ENCODE assay signal across 14 mouse cellular contexts in genomic region chr5:123989941-123990885, GRCm38 (mm10). TPM values are rescaled to one million over a fixed set of nuclear protein-coding genes. Genes with fewer than 3 reads are reported as not detected.
DNase-seq lines count a peak whose midpoint lies in the region; ATAC-seq lines count a peak whose summit lies in the region.
"Had no signal": no experiment of that assay in that cellular context is flagged by ENCODE, and none has a peak within 500 bp of the region (broad histone marks: within the 10 kb centered on the region; RNA-seq: fewer than 3 reads in every experiment).

No protein-coding gene starts in this region.

- 0 out of 2 replicates have a peak, but pooled peaks cover 4% of the 10 kb centered on the region for H3K27me3 ChIP-seq in midbrain, embryonic 10.5 days (ENCODE audit: low read depth, poor library complexity, severe bottlenecking)
- no peaks in the 10 kb centered on the region for H3K27me3 ChIP-seq in midbrain, embryonic 16.5 days (ENCODE audit: control insufficient read depth, insufficient read depth, low read depth, low read length)
- H3K27me3 ChIP-seq in hindbrain, embryonic 13.5 days = peaks cover 72% of the 10 kb centered on the region
- no peaks in the 10 kb centered on the region for H3K27me3 ChIP-seq in neural tube, embryonic 14.5 days (ENCODE audit: control insufficient read depth, insufficient read depth, low read length)
- H3K27me3 ChIP-seq: stomach, embryonic 15.5 days had no signal

- H3K9ac ChIP-seq in midbrain, embryonic 16.5 days (ENCODE audit: low read depth, low read length) = no peak overlapping the region
- H3K9ac ChIP-seq in hindbrain, embryonic 13.5 days = peak overlapping the region; percentile 36
- H3K9ac ChIP-seq in neural tube, embryonic 14.5 days (replicated peaks; ENCODE audit: low read depth, low read length) = no peak overlapping the region
- H3K9ac ChIP-seq: liver, embryonic 14.5 days; stomach, embryonic 15.5 days had no signal

- peaks cover 37% of the 10 kb centered on the region for H3K4me1 ChIP-seq in midbrain, embryonic 10.5 days
- H3K4me1 ChIP-seq in midbrain, embryonic 16.5 days (ENCODE audit: control insufficient read depth, insufficient read depth, low read length) = no peaks in the 10 kb centered on the region; the same call in 1 of the 2 replicates
- peaks cover 54% of the 10 kb centered on the region for H3K4me1 ChIP-seq in hindbrain, embryonic 13.5 days (replicated peaks)
- peaks cover 5% of the 10 kb centered on the region; the same call in 1 of the 2 replicates for H3K4me1 ChIP-seq in neural tube, embryonic 14.5 days (ENCODE audit: control insufficient read depth, insufficient read depth, low read length)

- no peak overlapping the region for H3K4me2 ChIP-seq in midbrain, embryonic 16.5 days (ENCODE audit: low read length)
- H3K4me2 ChIP-seq in hindbrain, embryonic 13.5 days = no peak overlapping the region
- no peak overlapping the region for H3K4me2 ChIP-seq in neural tube, embryonic 14.5 days (ENCODE audit: low read depth, low read length)
- H3K4me2 ChIP-seq: stomach, embryonic 15.5 days had no signal

- peak overlapping the region; percentile 42; the same call in 1 of the 2 replicates for H3K27ac ChIP-seq in midbrain, embryonic 10.5 days (replicated peaks)
- no peak overlapping the region for H3K27ac ChIP-seq in midbrain, embryonic 16.5 days (ENCODE audit: low read length)
- 0 out of 2 replicates have a peak overlapping the region, but pooled peaks have one; percentile 35 for H3K27ac ChIP-seq in hindbrain, embryonic 13.5 days
- no peak overlapping the region for H3K27ac ChIP-seq in neural tube, embryonic 14.5 days (ENCODE audit: low read depth, low read length)
- H3K27ac ChIP-seq: liver, embryonic 14.5 days; stomach, embryonic 15.5 days had no signal

- WGBS in midbrain, embryonic 10.5 days = 82% methylated on average over 20 of the region's 20 CpGs
- WGBS in midbrain, embryonic 16.5 days = 56% methylated on average over 20 of the region's 20 CpGs
- WGBS in hindbrain, embryonic 13.5 days = 33% methylated on average over 20 of the region's 20 CpGs
- 28% methylated on average over 20 of the region's 20 CpGs for WGBS in neural tube, embryonic 14.5 days

- H3K36me3 ChIP-seq in midbrain, embryonic 10.5 days = no peaks in the 10 kb centered on the region
- peaks cover 2% of the 10 kb centered on the region; the same call in 1 of the 2 replicates for H3K36me3 ChIP-seq in midbrain, embryonic 16.5 days (ENCODE audit: control insufficient read depth, insufficient read depth, low read length)
- no peaks in the 10 kb centered on the region for H3K36me3 ChIP-seq in hindbrain, embryonic 13.5 days
- no peaks in the 10 kb centered on the region for H3K36me3 ChIP-seq in neural tube, embryonic 14.5 days (ENCODE audit: control insufficient read depth, insufficient read depth, low read length)
- H3K36me3 ChIP-seq: stomach, embryonic 15.5 days had no signal

- no peaks in the 10 kb centered on the region for H3K9me3 ChIP-seq in midbrain, embryonic 10.5 days (replicated peaks)
- no peaks in the 10 kb centered on the region for H3K9me3 ChIP-seq in midbrain, embryonic 16.5 days (replicated peaks; ENCODE audit: control insufficient read depth, low read length, poor library complexity, severe bottlenecking)
- H3K9me3 ChIP-seq in hindbrain, embryonic 13.5 days = no peaks in the 10 kb centered on the region
- no peaks in the 10 kb centered on the region for H3K9me3 ChIP-seq in neural tube, embryonic 14.5 days (ENCODE audit: control insufficient read depth, low read length)
- H3K9me3 ChIP-seq: megakaryocyte, embryonic 14.5 days; stomach, embryonic 15.5 days had no signal

- no peak overlapping the region for H3K4me3 ChIP-seq in midbrain, embryonic 10.5 days
- H3K4me3 ChIP-seq in midbrain, embryonic 16.5 days (ENCODE audit: low read depth, low read length) = no peak overlapping the region
- H3K4me3 ChIP-seq in hindbrain, embryonic 13.5 days = no peak overlapping the region
- H3K4me3 ChIP-seq in neural tube, embryonic 14.5 days (ENCODE audit: low read depth, low read length) = no peak overlapping the region
- H3K4me3 ChIP-seq: erythroblast, embryonic 14.5 days; megakaryocyte, embryonic 14.5 days; stomach, embryonic 15.5 days had no signal

- no peak; the same call in 1 of the 2 replicates for ATAC-seq in midbrain, embryonic 16.5 days
- no peak for ATAC-seq in hindbrain, embryonic 13.5 days (ENCODE audit: low FRiP score)
- ATAC-seq in neural tube, embryonic 14.5 days (ENCODE audit: low read depth) = peak; percentile 19; the same call in 1 of the 2 replicates

- DNase-seq in midbrain, embryonic 10.5 days (ENCODE audit: low spot score) = no peak
- DNase-seq in lung, postnatal 25 days (ENCODE audit: low spot score) = peak; percentile 78
- DNase-seq in thymus, postnatal 0 days (ENCODE audit: low spot score) = no peak
- no peak for DNase-seq in frontal cortex, postnatal 14 days (ENCODE audit: low spot score in 2 of 2)
- DNase-seq: adrenal gland, postnatal 10 days; heart, postnatal 14 days; kidney, adult 8-10 months had no signal

RNA-seq across cellular contexts. Expression of gene Hip1r, which starts 16.8 kb away (rescaled TPM):
- 6.6 and 9.2 TPM in 2 replicates for polyA plus RNA-seq in midbrain, embryonic 10.5 days (2016; fragmentation: Nextera tagmentation; extraction: Ambion mirVana)
- 33.5 and 34.3 TPM in 2 replicates for polyA plus RNA-seq in midbrain, embryonic 16.5 days (2015; fragmentation: Nextera tagmentation; extraction: Ambion mirVana)
- 21.4 and 25.5 TPM in 2 replicates for polyA plus RNA-seq in hindbrain, embryonic 13.5 days (2015; fragmentation: Nextera tagmentation; extraction: Ambion mirVana)
- polyA plus RNA-seq in neural tube, embryonic 14.5 days (2014; fragmentation: Nextera tagmentation; extraction: Ambion mirVana) = 19.7 and 21.4 TPM in 2 replicates
- polyA plus RNA-seq in thymus, postnatal 0 days (2015; fragmentation: Nextera tagmentation; extraction: Ambion mirVana) = 9.8 and 11.0 TPM in 2 replicates

RNA-seq across cellular contexts. Expression of gene Vps37b, which starts 41.9 kb away (rescaled TPM):
- polyA plus RNA-seq in midbrain, embryonic 10.5 days (2016; fragmentation: Nextera tagmentation; extraction: Ambion mirVana) = 58.1 and 69.2 TPM in 2 replicates
- polyA plus RNA-seq in midbrain, embryonic 16.5 days (2015; fragmentation: Nextera tagmentation; extraction: Ambion mirVana) = 59.5 and 62.0 TPM in 2 replicates
- 79.3 and 84.7 TPM in 2 replicates for polyA plus RNA-seq in hindbrain, embryonic 13.5 days (2015; fragmentation: Nextera tagmentation; extraction: Ambion mirVana)
- polyA plus RNA-seq in neural tube, embryonic 14.5 days (2014; fragmentation: Nextera tagmentation; extraction: Ambion mirVana) = 47.1 and 58.1 TPM in 2 replicates
- 32.4 and 32.8 TPM in 2 replicates for polyA plus RNA-seq in thymus, postnatal 0 days (2015; fragmentation: Nextera tagmentation; extraction: Ambion mirVana)

RNA-seq across cellular contexts. Expression of gene Ccdc62, which starts 59.7 kb away (rescaled TPM):
- 4.7 and 5.7 TPM in 2 replicates for polyA plus RNA-seq in midbrain, embryonic 10.5 days (2016; fragmentation: Nextera tagmentation; extraction: Ambion mirVana)
- polyA plus RNA-seq in midbrain, embryonic 16.5 days (2015; fragmentation: Nextera tagmentation; extraction: Ambion mirVana) = 4.2 and 4.9 TPM in 2 replicates
- polyA plus RNA-seq in hindbrain, embryonic 13.5 days (2015; fragmentation: Nextera tagmentation; extraction: Ambion mirVana) = 6.2 and 7.8 TPM in 2 replicates
- 5.2 and 5.7 TPM in 2 replicates for polyA plus RNA-seq in neural tube, embryonic 14.5 days (2014; fragmentation: Nextera tagmentation; extraction: Ambion mirVana)
- 7.3 and 8.0 TPM in 2 replicates for polyA plus RNA-seq in thymus, postnatal 0 days (2015; fragmentation: Nextera tagmentation; extraction: Ambion mirVana)

Comparison
In these comparisons a context has a peak if more than half of its experiments do, and no peak if none do; other contexts are left out.
1. H3K27ac ChIP-seq: peak in midbrain, embryonic 10.5 days (single experiment) and hindbrain, embryonic 13.5 days (single experiment); none in midbrain, embryonic 16.5 days (single experiment) and neural tube, embryonic 14.5 days (single experiment).